Mouse (Mus musculus): Measurements from ENCODE around the gene Atp12a.

The Atp12a gene

GRCm38 (mm10) chr14:56364711-56365237 is at the start of gene Atp12a:
Atp12a (plus strand) TSS chr14:56365068.
- DNase-seq (ENCODE audit: low spot score), result peak; percentile 7

- no peak for DNase-seq (ENCODE audit: low spot score)
Measured at GRCm38 (mm10) chr14:56315519-56315918, 49.3 kb upstream of the Atp12a start.

- DNase-seq (ENCODE audit: low spot score), result no peak
Measured at GRCm38 (mm10) chr14:56316333-56316732, 48.5 kb upstream of the Atp12a start.

- no peak for DNase-seq (ENCODE audit: low spot score)
Measured at GRCm38 (mm10) chr14:56322982-56323381, 41.9 kb upstream of the Atp12a start.

- no peak for DNase-seq (ENCODE audit: low spot score)
Measured at GRCm38 (mm10) chr14:56325038-56325437, 39.8 kb upstream of the Atp12a start.

- no peak for DNase-seq (ENCODE audit: low spot score)
Measured at GRCm38 (mm10) chr14:56333700-56334099, 31.2 kb upstream of the Atp12a start.

- no peak for DNase-seq (ENCODE audit: low spot score)
Measured at GRCm38 (mm10) chr14:56334437-56334836, 30.4 kb upstream of the Atp12a start.

GRCm38 (mm10) chr14:56336032-56336431 is 28.8 kb upstream of the Atp12a start:
- DNase-seq (ENCODE audit: low spot score), result no peak

- DNase-seq (ENCODE audit: low spot score), result no peak
Measured at GRCm38 (mm10) chr14:56337075-56337474, 27.8 kb upstream of the Atp12a start.

- DNase-seq (ENCODE audit: low spot score), result peak; percentile 35
Measured at GRCm38 (mm10) chr14:56337696-56338095, 27.2 kb upstream of the Atp12a start.

GRCm38 (mm10) chr14:56338882-56339442 is 25.9 kb upstream of the Atp12a start:
- no peak for DNase-seq (ENCODE audit: low spot score)

- DNase-seq (ENCODE audit: low spot score), result no peak
Measured at GRCm38 (mm10) chr14:56348704-56349103, 16.2 kb upstream of the Atp12a start.

GRCm38 (mm10) chr14:56349541-56349940 is 15.3 kb upstream of the Atp12a start:
- no peak for DNase-seq (ENCODE audit: low spot score)

GRCm38 (mm10) chr14:56351959-56352660 is 12.8 kb upstream of the Atp12a start:
- DNase-seq (ENCODE audit: low spot score), result peak; percentile 84

- no peak for DNase-seq (ENCODE audit: low spot score)
Measured at GRCm38 (mm10) chr14:56354803-56355202, 10.1 kb upstream of the Atp12a start.

- DNase-seq (ENCODE audit: low spot score), result no peak
Measured at GRCm38 (mm10) chr14:56355396-56355795, 9.5 kb upstream of the Atp12a start.

- DNase-seq (ENCODE audit: low spot score), result no peak
Measured at GRCm38 (mm10) chr14:56356196-56356595, 8.7 kb upstream of the Atp12a start.

GRCm38 (mm10) chr14:56358422-56358821 is 6.4 kb upstream of the Atp12a start:
- no peak for DNase-seq (ENCODE audit: low spot score)

- DNase-seq (ENCODE audit: low spot score), result no peak
Measured at GRCm38 (mm10) chr14:56359131-56359530, 5.7 kb upstream of the Atp12a start.

GRCm38 (mm10) chr14:56365292-56365691 is 424 bp downstream of the Atp12a start:
- DNase-seq (ENCODE audit: low spot score), result no peak

- DNase-seq (ENCODE audit: low spot score), result no peak
Measured at GRCm38 (mm10) chr14:56366712-56367111, 1.8 kb downstream of the Atp12a start.

- peak; percentile 58 for DNase-seq (ENCODE audit: low spot score)
Measured at GRCm38 (mm10) chr14:56368834-56369233, 4.0 kb downstream of the Atp12a start.

GRCm38 (mm10) chr14:56375731-56376130 is 10.9 kb downstream of the Atp12a start:
- peak; percentile 95 for DNase-seq (ENCODE audit: low spot score)

GRCm38 (mm10) chr14:56377745-56378144 is 12.9 kb downstream of the Atp12a start:
- no peak for DNase-seq (ENCODE audit: low spot score)

All from embryo, embryonic 10.5 days (tissue).